Mouse (Mus musculus) ovary, adult 2 months (tissue): Measurements from ENCODE around the gene Cpb2. TPM values are rescaled to one million over a fixed set of nuclear protein-coding genes. Genes with fewer than 3 reads are reported as not detected.

ENCODE experiments used
- polyA plus RNA-seq: library from polyadenylated mRNA; depleted of rRNA; stranded (reverse); fragments of >200 nt; gene quantifications from 2 replicates; pipeline ENCODE4 v1.2.3, GENCODE M21; 2012; rRNA removed

Gene Cpb2
- not detected in 2 replicates for polyA plus RNA-seq

DNA sequence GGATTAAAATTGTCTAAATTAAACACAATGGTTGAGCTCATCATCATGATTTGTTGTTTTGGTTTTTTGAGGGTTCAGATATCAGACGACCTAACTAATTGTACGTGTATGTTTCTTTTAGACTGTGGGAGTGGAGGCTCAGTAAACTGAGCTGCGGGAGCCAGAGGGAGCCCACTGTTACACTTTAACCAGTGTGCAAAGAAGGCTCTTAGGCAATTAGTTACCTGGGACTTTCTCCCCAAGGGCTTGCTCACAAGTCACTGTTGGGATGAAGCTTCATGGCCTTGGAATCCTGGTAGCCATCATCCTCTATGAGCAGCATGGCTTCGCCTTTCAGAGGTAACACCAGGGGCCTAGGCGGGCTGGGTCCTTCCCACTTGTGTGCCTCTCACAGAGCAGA, at the start of gene Cpb2:
Gene Cpb2 (plus strand): TSS at position 201 of the 400 bp plus-strand sequence.

GRCm38 (mm10) chr14:75284193-75284915, 42.3 kb downstream of the Cpb2 start, which contains the start of gene Zc3h13:
Zc3h13 (plus strand) TSS chr14:75284373.

Other genes with a start within 250 kb of the Cpb2 start
- 0.80 and 1.0 TPM in 2 replicates for gene Rubcnl, start 226.3 kb upstream of the Cpb2 start, polyA plus RNA-seq
- not detected in 2 replicates for gene Lrrc63, start 111.4 kb upstream of the Cpb2 start, polyA plus RNA-seq
- gene Lcp1, start 111.2 kb upstream of the Cpb2 start, polyA plus RNA-seq, result 4.0 and 4.8 TPM in 2 replicates
- 5.8 and 10.0 TPM in 2 replicates for gene Zc3h13, start 42.1 kb downstream of the Cpb2 start, polyA plus RNA-seq
- gene Siah3, start 213.7 kb downstream of the Cpb2 start, polyA plus RNA-seq, result 0.14 and 0.18 TPM in 2 replicates